Mouse (Mus musculus): ENCODE data around the gene Gatad2a. TPM values are rescaled to one million over a fixed set of nuclear protein-coding genes. Genes with fewer than 3 reads are reported as not detected.

Gatad2a gene
- total RNA-seq, 2 experiments from 2014 or later, result 25.7 to 30.2 TPM

DNA sequence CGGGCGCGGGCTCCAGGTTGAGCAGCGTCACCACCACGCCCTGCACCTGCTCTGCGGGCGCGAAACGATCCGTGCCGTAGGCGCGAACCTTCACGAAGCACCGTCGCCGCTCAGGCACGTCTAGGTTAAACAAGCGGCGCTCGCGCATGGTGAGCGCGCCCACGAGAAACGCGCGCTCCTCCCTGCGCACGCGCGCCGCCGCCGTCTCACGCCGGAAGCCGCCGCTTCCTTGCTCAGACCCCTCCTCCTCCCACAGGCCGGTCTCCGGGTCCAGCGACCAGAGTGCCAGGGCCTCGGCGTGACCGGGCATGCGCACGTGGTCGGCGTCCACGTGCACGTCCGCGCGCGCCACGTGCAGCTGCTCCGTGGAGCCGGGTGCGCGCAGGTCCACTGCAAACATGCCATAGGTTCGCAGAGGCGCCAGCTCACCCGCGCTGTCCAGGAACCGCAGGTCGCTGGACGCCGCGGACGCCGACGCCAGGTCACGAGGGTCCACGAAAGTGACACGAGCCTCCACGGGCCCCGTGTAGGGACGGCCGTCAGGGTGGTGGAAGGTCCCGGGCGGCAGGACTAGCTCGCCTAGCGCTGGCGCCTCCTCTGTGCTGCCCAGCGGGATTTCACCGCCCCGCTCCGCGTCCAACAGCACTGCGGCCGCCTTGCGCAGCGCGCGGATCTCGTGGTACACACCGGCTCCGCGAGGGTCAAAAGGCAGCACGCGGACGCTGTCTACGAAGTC is 114.0 kb downstream of the Gatad2a start:
- ATAC-seq (replicated peaks; ENCODE audit: low FRiP score, poor library complexity, severe bottlenecking), result no peak

DNA sequence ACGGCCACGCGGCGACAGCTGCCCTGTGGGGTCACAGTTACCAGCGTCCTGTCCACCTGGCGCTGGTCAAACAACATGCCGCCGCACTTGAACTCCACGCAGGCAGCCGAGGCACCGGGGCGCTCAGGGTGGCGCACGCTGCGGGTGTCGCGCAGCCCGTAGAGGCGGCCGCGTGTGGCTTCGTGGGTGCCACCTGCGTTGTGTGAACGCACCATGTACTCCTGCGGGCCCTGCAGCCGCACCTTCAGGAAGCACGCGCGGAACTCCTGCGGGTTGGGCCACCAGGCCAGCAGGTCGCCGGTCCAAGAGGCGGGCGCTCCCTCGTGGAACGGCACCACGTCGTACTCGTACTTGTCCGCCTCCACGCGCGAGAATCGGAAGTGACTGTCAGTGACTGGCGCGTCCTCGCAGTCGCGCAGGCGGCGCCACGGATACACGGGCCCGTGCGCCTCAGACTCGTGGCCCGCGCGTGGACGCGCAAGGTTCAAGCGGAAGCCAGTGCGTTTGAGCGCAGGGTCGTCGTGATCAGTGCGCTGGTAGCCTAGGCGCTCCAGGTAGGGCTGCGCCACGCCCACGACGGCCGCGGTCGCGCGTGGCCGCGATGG is 114.8 kb downstream of the Gatad2a start:
- no peak for ATAC-seq (replicated peaks; ENCODE audit: low FRiP score, poor library complexity, severe bottlenecking)

DNA sequence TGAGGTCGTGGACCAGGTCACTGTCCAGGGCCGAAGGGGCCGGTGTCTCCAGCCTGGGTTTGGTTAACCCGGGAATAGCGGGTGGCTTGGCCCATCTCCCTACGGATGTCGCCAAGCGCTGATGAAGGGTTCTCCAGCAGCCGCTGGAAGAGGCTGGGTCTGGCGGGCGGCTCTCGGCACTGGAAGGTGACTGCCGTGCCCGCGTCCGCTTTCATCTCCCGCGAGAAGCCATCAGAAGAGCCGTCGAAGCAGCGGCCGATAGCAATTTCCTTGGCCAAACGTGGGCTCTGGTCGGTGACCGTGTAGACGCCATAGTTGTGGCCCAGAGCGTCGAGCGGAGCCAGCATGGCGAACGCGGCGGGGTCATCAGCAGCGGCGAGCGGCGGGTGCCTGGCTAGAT is 115.3 kb downstream of the Gatad2a start:
- no peak for ATAC-seq (replicated peaks; ENCODE audit: low FRiP score, poor library complexity, severe bottlenecking)

DNA sequence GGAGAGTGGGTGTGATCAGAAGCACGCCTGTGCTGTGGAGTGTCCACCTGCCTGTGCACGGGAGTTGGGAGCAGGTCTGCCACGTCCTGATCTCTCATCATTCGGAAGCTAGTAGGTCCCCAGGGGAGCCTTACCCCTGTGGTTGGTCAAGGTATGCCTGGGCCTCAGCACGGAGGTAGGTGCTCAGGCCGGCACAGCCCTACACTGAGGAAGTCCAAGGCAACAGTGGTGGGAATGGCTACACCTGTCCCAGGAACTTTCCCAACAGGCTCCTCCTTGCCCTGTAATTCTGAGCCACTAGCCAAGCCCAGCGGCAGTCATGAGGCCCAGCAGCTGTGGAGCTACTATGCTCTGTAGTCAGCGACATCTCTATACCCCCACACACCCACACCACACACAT is 116.5 kb downstream of the Gatad2a start:
- ATAC-seq (replicated peaks; ENCODE audit: low FRiP score, poor library complexity, severe bottlenecking), result no peak

DNA sequence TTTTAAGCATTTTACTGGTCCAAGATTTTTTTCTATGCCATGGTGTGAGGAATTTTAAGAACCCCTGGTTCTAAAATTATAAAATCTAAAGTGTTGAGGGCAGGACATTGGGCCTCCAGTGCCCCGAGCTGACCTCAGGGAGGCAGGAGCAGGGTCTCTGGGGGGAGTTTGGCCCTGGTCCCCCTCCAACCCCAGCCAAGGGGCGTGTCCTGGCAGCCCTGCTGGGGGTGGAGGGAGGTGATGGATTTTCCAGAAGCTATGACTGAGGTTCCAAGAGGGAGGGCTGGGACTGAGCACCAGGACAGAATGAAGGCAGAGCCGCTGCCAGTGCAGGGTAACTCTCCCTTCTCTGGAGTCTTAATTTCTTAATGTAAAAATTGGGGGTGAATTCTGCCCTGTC is 118.2 kb downstream of the Gatad2a start:
- no peak for ATAC-seq (replicated peaks; ENCODE audit: low FRiP score, poor library complexity, severe bottlenecking)

DNA sequence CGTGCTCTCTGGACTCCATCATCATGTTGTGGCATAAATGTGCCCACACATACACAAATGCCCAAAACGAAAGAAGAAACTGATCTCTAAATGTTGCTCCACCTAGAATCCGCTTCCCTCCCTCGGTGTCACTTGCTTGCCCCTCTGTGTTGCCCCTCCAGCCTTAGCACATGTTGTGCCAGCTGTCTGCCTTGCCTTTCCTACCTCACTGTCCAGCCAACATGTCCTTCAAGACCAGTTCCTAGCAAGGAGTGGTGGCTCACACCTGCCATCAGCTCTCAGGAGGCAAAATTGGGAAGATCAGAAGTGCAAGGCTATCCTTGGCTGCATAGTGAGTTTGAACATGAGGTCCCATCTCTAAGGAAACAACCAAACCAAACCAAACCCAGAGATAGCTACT is 118.8 kb downstream of the Gatad2a start:
- ATAC-seq (replicated peaks; ENCODE audit: low FRiP score, poor library complexity, severe bottlenecking), result no peak

DNA sequence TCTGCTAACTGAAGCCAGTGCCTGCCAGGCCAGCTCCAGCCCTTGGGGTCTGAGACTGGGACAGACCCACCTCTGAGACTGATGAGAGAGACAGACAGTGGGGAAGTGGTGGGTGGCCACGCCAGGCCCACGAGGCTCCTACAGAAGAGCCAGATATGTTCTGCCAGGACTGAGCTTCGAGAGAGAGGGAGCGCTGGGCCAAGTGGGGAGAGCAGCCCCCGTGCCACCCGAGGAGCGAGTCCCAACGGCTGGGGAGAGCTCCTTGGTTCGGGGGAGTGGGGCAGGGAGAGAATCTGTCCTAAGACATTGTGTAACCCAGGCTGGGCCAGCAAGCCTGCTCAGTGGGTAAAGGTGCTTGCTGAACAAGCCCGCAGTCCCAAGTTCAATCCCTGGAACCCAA is 119.2 kb downstream of the Gatad2a start:
- ATAC-seq (replicated peaks; ENCODE audit: low FRiP score, poor library complexity, severe bottlenecking), result no peak

DNA sequence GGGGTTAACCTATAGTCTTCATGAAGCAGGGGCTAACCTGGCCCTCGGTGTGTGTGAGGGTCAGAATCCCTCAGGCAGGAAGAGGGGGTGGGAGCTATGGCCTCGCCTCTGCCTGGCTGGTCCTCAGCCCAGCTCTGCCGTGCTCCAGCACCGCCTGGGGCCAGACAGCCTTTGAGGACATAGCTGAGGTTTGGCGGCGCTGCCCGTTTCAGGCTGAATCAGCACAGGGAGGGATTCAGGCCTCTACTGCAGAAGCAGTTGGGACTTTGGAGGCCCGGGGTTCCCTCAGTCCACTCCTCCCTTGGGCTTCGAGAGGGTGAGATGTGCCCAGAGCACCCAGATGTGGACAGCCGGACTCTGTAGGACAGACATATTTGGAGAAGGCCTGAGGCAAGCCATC is 120.1 kb downstream of the Gatad2a start:
- ATAC-seq (replicated peaks; ENCODE audit: low FRiP score, poor library complexity, severe bottlenecking), result no peak

DNA sequence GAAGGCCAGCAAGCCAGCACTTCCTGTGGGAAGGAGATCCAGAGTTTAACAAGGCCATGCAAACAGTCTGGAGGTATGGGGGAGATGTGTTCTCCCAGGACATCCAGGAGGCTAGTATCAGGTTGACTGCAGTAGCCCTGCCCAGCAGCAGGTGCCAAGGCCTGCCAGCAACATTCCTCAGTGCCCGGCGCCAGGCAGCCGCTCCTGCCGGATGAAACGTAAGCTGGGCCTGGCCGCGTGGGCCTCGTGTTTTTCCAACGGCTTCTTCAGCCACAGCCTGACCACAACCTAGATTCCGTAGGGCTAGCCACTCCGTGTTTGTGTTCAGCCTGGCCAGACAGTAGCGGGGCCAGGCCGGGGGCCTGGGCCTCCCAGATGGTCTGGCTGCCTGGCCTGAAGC is 121.5 kb downstream of the Gatad2a start:
- ATAC-seq (replicated peaks; ENCODE audit: low FRiP score, poor library complexity, severe bottlenecking), result no peak

DNA sequence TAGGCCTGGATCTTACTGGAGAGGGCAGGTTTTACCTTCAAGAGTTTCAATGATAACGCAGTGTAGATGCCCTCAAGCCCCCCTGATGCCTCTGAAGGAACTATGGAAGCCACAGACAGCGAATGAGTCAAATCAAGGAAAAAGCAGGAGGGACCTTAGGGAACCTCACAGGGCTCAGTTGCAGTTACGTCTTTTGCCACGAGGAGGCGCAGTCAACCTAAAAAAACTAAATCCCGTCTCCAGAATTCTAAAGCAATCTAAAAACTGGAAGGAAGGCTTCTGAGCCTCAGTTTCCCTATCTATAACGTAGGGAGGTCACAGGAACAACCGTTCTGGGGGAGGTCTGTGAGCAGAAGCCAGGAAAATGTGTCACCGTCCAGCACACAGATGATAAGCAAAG is 122.0 kb downstream of the Gatad2a start:
- ATAC-seq (replicated peaks; ENCODE audit: low FRiP score, poor library complexity, severe bottlenecking), result peak; percentile 53

DNA sequence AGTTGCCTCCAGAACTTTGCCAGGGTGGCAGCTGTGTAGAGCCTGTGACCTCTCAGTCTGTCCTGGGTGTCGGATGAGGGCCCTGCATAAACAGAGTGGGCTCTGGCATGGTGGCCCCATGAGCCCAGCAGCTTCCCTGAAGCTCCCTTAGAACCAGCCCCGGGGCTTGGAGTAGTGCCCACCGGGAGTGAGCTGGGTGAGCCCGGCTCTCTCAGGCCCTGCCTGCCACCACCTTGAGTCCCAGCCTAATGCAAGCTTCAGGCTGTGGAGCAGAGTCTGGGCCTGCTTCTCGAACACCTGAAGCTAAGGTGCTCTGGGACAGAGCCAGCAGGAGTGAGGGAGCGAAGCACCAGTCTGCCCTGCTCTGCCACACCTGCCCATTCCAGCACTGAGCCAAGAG is 125.3 kb downstream of the Gatad2a start:
- ATAC-seq (replicated peaks; ENCODE audit: low FRiP score, poor library complexity, severe bottlenecking), result no peak

DNA sequence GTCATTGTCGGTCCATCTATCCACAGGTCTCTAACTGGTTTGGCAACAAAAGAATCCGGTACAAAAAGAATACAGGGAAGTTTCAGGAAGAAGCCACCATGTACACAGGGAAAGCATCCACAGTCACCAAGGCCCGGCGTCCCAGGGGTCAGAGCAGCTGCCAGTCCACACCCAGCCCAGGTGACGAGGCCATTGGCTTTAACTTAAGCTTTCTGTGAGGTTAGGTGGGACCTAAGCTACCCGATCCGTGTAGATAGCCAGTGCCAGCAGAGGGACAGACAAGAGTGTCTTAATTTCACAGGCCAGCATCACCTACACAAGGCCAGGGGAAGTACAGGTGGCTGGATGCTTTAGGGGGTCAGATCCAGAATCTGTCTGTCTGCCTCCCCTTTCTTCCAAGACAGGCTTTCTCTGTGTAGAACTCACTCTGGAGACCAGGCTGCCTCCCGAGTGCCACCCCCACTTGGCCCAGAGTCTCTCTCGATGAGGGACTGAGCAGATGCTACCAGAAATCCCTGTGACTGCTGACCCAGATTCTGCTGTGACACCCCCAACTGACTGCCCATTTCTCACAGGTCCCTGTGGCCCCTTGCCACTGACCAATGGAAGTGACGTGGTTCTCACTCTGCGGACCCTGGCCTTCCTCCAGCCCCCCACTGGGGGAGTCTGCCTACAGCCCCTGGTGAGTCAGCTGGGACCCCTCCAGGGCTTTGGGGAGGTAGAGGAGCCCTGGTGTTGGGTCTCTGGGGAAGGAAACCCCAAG is 126.0 kb downstream of the Gatad2a start:
- no peak for ATAC-seq (replicated peaks; ENCODE audit: low FRiP score, poor library complexity, severe bottlenecking)

DNA sequence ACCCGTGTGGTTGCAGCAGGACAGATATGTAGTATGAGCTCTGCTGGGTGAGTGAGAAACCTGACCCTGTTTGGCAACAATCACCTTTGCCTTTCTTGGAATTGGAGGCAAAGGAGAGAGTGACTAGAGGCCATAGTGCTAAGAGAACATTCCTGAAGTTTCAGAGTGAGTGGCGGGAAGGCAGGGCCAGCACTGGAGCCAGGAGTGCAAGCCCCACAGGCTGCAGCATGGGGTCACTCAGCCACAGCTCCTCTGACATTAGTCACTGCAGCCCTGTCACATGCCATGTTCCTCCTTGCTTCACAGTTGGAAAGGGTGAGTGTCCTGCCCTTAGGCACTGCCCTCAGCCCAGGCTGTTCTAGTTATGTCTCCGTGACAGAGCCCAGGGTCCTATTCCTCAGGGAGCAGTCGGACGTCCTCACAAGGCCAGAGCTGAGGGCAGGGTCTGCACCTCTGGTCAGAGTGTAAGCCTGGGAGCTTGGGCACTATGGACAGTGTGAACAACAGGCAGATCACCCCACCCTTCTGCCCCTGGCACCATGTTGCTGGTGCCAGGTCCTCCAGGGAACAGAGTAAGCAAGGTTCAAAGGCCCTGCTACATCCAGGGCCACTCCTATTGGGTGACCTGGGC is 128.4 kb downstream of the Gatad2a start:
- ATAC-seq (replicated peaks; ENCODE audit: low FRiP score, poor library complexity, severe bottlenecking), result no peak

DNA sequence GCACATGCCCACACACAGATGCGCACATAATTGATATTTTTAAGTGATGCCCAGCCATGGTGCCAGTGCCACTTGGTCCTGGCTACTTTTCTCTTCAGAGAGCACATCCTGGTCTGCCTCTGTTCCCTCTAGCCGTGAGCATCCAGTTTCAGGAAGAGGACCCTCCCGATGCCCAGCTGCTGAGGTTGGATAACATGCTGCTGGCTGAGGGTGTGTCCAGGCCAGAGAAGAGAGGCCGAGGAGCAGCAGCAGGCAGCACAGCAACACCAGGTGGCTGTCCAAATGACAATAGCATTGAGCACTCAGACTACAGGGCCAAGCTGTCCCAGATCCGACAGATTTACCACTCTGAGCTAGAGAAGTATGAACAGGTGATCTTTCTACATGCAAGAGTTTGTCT is 132.0 kb downstream of the Gatad2a start:
- ATAC-seq (replicated peaks; ENCODE audit: low FRiP score, poor library complexity, severe bottlenecking), result peak; percentile 65

DNA sequence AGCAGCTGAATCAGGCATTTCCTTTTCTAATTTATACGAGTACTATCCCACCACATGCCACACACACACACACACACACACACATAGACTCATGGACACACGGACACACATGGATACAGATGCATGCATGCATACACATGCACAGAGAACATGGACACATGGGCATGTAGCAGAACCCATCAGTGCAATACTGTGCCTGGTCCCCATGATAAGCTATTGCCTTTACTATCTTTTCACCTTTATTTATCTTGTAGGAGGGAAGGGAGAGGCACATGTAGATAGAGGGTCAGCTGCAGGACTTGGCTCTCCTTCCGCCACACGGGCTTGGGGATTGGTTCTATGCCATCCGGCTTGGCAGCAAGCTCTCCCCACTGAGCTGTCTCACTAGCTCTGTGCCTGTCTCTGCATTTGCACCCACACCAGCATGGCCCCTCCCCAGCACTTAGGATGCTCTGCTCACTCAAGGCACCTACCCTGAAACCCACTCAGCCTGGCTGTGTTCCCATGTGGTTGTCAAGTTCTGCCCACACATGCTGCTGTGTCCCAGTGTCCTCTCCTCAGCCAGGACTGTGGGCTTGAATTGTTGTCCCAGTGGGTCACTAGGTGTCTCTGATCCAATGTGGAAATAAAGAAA is 132.7 kb downstream of the Gatad2a start:
- peak; percentile 35 for ATAC-seq (replicated peaks; ENCODE audit: low FRiP score, poor library complexity, severe bottlenecking)

DNA sequence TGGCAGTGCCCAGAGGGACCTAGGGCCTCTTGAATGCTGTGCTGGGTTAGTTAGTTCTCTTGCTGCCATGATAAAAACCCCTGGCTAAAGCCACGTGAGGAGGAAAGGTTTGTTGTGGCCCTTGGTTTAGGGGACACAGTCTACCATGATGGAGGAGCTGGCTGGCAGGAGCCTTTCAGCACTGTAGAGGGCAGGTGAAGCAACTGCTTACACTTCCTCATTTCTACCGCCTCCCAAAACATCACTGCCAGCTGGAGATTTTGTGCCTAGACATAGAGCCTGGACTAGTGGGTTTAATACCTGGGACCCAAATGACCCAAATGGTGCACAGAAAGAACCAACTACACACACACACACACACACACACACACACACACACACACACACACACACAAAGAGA is 134.9 kb downstream of the Gatad2a start:
- no peak for ATAC-seq (replicated peaks; ENCODE audit: low FRiP score, poor library complexity, severe bottlenecking)

DNA sequence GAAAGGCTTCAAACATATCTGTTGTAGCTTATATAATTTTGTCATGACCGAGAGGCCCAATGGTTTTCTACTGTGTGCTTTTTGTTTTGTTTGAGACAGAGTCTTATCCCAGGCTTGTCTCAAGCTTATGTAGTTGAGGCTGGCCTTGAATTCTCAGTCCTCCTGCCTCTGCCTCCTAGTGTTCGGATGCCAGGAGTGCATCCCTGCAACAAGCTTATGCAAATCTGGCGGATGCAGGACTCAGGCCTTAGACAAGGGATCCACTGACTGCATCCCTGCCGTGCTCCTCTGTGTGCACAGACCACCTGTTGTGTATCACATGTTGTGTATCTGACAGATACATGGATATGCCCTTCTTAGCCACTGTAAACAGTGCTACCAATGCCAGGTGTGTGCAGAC is 135.4 kb downstream of the Gatad2a start:
- ATAC-seq (replicated peaks; ENCODE audit: low FRiP score, poor library complexity, severe bottlenecking), result no peak

Data from erythroblast, adult 5-6 weeks (primary cell).